Mouse (Mus musculus) T-cell, adult 2 months (primary cell): Measurements from ENCODE around the gene Cgnl1.
"Not testable (repeated sequence)": the region's sequence is repeated elsewhere in the genome, so short reads cannot be mapped to it uniquely, and the experiment has no call there.

ENCODE experiments used
- DNase-seq: peaks from one replicate; pipeline ENCODE4 v3.0.0; 2022; ENCODE audit warnings: low spot score

Gene Cgnl1

GRCm38 (mm10) chr9:71622593-71622992 is 148.8 kb downstream of the Cgnl1 start:
- DNase-seq: no peak

GRCm38 (mm10) chr9:71621968-71622367 is 149.4 kb downstream of the Cgnl1 start:
- no peak for DNase-seq

GRCm38 (mm10) chr9:71620116-71620515 is 151.3 kb downstream of the Cgnl1 start:
- not testable (repeated sequence) for DNase-seq

GRCm38 (mm10) chr9:71617363-71617762 is 154.0 kb downstream of the Cgnl1 start:
- DNase-seq: peak; percentile 20

GRCm38 (mm10) chr9:71616185-71616584 is 155.2 kb downstream of the Cgnl1 start:
- DNase-seq: peak; percentile 63

- DNase-seq: peak; percentile 10
Observed at GRCm38 (mm10) chr9:71614643-71615042, 156.8 kb downstream of the Cgnl1 start.

GRCm38 (mm10) chr9:71612981-71613380 is 158.4 kb downstream of the Cgnl1 start:
- DNase-seq: no peak

- no peak for DNase-seq
Observed at GRCm38 (mm10) chr9:71611876-71612275, 159.5 kb downstream of the Cgnl1 start.

- DNase-seq: no peak
Observed at GRCm38 (mm10) chr9:71609010-71609409, 162.4 kb downstream of the Cgnl1 start.

GRCm38 (mm10) chr9:71606296-71607057 is 164.9 kb downstream of the Cgnl1 start:
- DNase-seq: no peak

GRCm38 (mm10) chr9:71604914-71605635 is 166.3 kb downstream of the Cgnl1 start:
- no peak for DNase-seq

- DNase-seq: no peak
Observed at GRCm38 (mm10) chr9:71599861-71600260, 171.5 kb downstream of the Cgnl1 start.

GRCm38 (mm10) chr9:71596888-71597287 is 174.5 kb downstream of the Cgnl1 start:
- no peak for DNase-seq

- no peak for DNase-seq
Observed at GRCm38 (mm10) chr9:71592577-71593285, 178.7 kb downstream of the Cgnl1 start.

- peak; percentile 88 for DNase-seq
Observed at GRCm38 (mm10) chr9:71591938-71592548, 179.4 kb downstream of the Cgnl1 start, which contains the start of gene Myzap. TSS of gene Myzap (minus strand) at chr9:71592360.

GRCm38 (mm10) chr9:71591106-71591505 is 180.3 kb downstream of the Cgnl1 start:
- no peak for DNase-seq

GRCm38 (mm10) chr9:71589771-71590170 is 181.6 kb downstream of the Cgnl1 start:
- DNase-seq: no peak

- no peak for DNase-seq
Observed at GRCm38 (mm10) chr9:71588930-71589592, 182.3 kb downstream of the Cgnl1 start.

GRCm38 (mm10) chr9:71586408-71586807 is 185.0 kb downstream of the Cgnl1 start:
- DNase-seq: no peak

- no peak for DNase-seq
Observed at GRCm38 (mm10) chr9:71582771-71583170, 188.6 kb downstream of the Cgnl1 start.

- DNase-seq: no peak
Observed at GRCm38 (mm10) chr9:71578896-71579564, 192.4 kb downstream of the Cgnl1 start.
